Mouse (Mus musculus) ES-Bruce4 (cell line): ENCODE results near the gene Clptm1l. TPM values are rescaled to one million over a fixed set of nuclear protein-coding genes. Genes with fewer than 3 reads are reported as not detected.

Experiments used
- H3K27ac ChIP-seq: 2 replicates; pipeline ENCODE4 v1.5.1; 2012; ENCODE audit warnings: low read length, inconsistent platforms; ENCODE audit not compliant: insufficient read depth
- H3K27me3 ChIP-seq: 2 replicates; pipeline ENCODE4 v1.6.1; 2012; ENCODE audit warnings: mild to moderate bottlenecking, low read length, inconsistent platforms; ENCODE audit not compliant: control insufficient read depth, poor library complexity, insufficient read depth, severe bottlenecking
- H3K36me3 ChIP-seq: 2 replicates; pipeline ENCODE4 v1.6.1; 2012; ENCODE audit warnings: inconsistent platforms, mild to moderate bottlenecking, low read length, moderate library complexity; ENCODE audit not compliant: control insufficient read depth, poor library complexity, insufficient read depth, severe bottlenecking
- H3K4me1 ChIP-seq: one replicate; pipeline ENCODE4 v1.8.1; 2011; ENCODE audit warnings: low read length; ENCODE audit not compliant: control insufficient read depth, insufficient read depth
- H3K4me3 ChIP-seq: 2 replicates; pipeline ENCODE4 v1.5.1; 2011; ENCODE audit warnings: low read depth, mild to moderate bottlenecking, low read length
- H3K9ac ChIP-seq: 2 replicates; pipeline ENCODE4 v1.6.1; 2012; ENCODE audit warnings: low read depth, mild to moderate bottlenecking, inconsistent platforms; ENCODE audit not compliant: poor library complexity, severe bottlenecking
- H3K9me3 ChIP-seq: replicated peaks from 2 replicates; pipeline ENCODE4 v1.6.1; 2012; ENCODE audit warnings: mild to moderate bottlenecking, low read length, inconsistent platforms; ENCODE audit not compliant: control insufficient read depth, poor library complexity, insufficient read depth, severe bottlenecking
- CTCF ChIP-seq: IDR thresholded peaks from one replicate; pipeline ENCODE4 v1.8.1; 2011; ENCODE audit warnings: low read depth, low read length
- EP300 ChIP-seq: IDR thresholded peaks from 2 replicates; pipeline ENCODE4 v1.6.1; 2011; ENCODE audit warnings: low read depth, low read length; ENCODE audit not compliant: insufficient read depth
- POLR2A ChIP-seq: IDR thresholded peaks from one replicate; pipeline ENCODE4 v1.8.1; 2011; ENCODE audit warnings: low read length; ENCODE audit not compliant: insufficient read depth
- polyA plus RNA-seq: library from polyadenylated mRNA; stranded (reverse); fragments of >200 nt; gene quantifications from 2 replicates; pipeline ENCODE4 v1.2.4, GENCODE M21; 2011; ENCODE audit warnings: low read depth; ENCODE audit not compliant: missing spikeins, insufficient read depth, insufficient read length

Gene Clptm1l
- polyA plus RNA-seq, 1 experiment, result 39.6 TPM

- Histone ChIP-seq H3K4me1 (no peaks in the 10 kb centered on the region), H3K9me3 (no peaks in the 10 kb centered on the region), H3K36me3 (no peaks in the 10 kb centered on the region), H3K9ac (no peak overlapping the region), H3K4me3 (no peak overlapping the region), H3K27ac (no peak overlapping the region), H3K27me3 (no peaks in the 10 kb centered on the region)
- no peak for TF ChIP-seq POLR2A
Observed at GRCm38 (mm10) chr13:73596276-73596675, 7.5 kb upstream of the Clptm1l start.

- Histone ChIP-seq H3K4me3 (no peak overlapping the region), H3K9ac (no peak overlapping the region), H3K4me1 (no peaks in the 10 kb centered on the region), H3K9me3 (no peaks in the 10 kb centered on the region), H3K27me3 (no peaks in the 10 kb centered on the region), H3K36me3 (no peaks in the 10 kb centered on the region), H3K27ac (no peak overlapping the region)
- TF ChIP-seq EP300, result no peak
- no peak for TF ChIP-seq CTCF
- no peak for TF ChIP-seq POLR2A
Observed at GRCm38 (mm10) chr13:73600217-73600616, 3.6 kb upstream of the Clptm1l start.

- H3K9me3 ChIP-seq, result no peaks in the 10 kb centered on the region
- TF ChIP-seq POLR2A (no peak), EP300 (no peak), CTCF (no peak)
- peaks cover 13% of the 10 kb centered on the region; the same call in 1 of the 2 replicates for H3K36me3 ChIP-seq
- H3K4me1 ChIP-seq, result peaks cover 1% of the 10 kb centered on the region
- no peak overlapping the region for H3K27ac ChIP-seq
- H3K4me3 ChIP-seq, result peak overlapping the region; percentile 76
- H3K9ac ChIP-seq, result peak overlapping the region; percentile 77
- no peaks in the 10 kb centered on the region for H3K27me3 ChIP-seq
Observed at GRCm38 (mm10) chr13:73603046-73603445, 760 bp upstream of the Clptm1l start.

- Histone ChIP-seq H3K9ac (peak overlapping the region; percentile 77), H3K9me3 (no peaks in the 10 kb centered on the region), H3K36me3 (peaks cover 18% of the 10 kb centered on the region; the same call in 1 of the 2 replicates), H3K27ac (no peak overlapping the region), H3K27me3 (no peaks in the 10 kb centered on the region), H3K4me1 (peaks cover 1% of the 10 kb centered on the region), H3K4me3 (peak overlapping the region; percentile 79)
- TF ChIP-seq POLR2A (no peak), CTCF (no peak), EP300 (no peak)
Observed at GRCm38 (mm10) chr13:73604156-73604957, 551 bp downstream of the Clptm1l start.

- Histone ChIP-seq H3K4me3 (no peak overlapping the region), H3K27ac (no peak overlapping the region), H3K4me1 (no peaks in the 10 kb centered on the region), H3K27me3 (no peaks in the 10 kb centered on the region), H3K36me3 (peaks cover 41% of the 10 kb centered on the region), H3K9ac (no peak overlapping the region), H3K9me3 (no peaks in the 10 kb centered on the region)
- TF ChIP-seq EP300, result no peak
- no peak for TF ChIP-seq CTCF
- no peak for TF ChIP-seq POLR2A
Observed at GRCm38 (mm10) chr13:73618406-73618805, 14.6 kb downstream of the Clptm1l start.

- Histone ChIP-seq H3K9me3 (no peaks in the 10 kb centered on the region), H3K9ac (no peak overlapping the region), H3K4me1 (no peaks in the 10 kb centered on the region), H3K27ac (no peak overlapping the region), H3K4me3 (no peak overlapping the region), H3K27me3 (no peaks in the 10 kb centered on the region), H3K36me3 (peaks cover 28% of the 10 kb centered on the region)
- TF ChIP-seq CTCF (peak; percentile 47), EP300 (no peak), POLR2A (no peak)
Observed at GRCm38 (mm10) chr13:73620637-73621036, 16.8 kb downstream of the Clptm1l start.
